Mouse (Mus musculus): ENCODE measurements around the gene Pde12.
A peak's percentile ranks its signal among the peaks of the same experiment; 100 is the strongest.

Pde12 gene

DNA sequence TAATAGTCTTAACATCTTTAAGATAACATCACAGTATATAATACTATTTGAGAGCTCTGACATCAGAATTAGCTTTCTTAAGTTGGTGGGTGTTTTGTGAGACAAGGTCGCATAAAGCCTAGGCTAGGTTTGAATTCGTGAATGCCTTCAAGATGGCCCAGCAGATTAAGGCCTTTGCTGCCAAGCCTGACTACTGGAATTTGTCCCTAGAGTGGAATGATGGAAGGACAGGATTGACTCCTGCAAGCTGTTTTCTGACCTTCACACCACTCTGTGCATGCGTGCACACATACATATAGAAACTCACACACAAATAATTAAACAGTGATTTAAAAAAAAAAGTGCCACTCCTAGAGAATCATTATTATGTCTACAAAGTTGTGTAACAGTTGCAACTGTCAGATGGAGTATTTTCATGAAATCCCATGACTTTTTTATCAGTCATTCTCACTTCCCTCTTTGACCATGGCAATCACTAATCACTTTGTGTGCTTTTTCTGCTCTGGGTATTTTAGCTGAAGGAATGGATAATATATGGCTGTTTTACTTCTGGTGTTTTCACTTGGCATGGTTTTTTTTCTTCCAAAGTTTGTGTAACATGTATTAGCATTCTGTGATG, 26.6 kb downstream of the Pde12 start:
- DNase-seq = no peak

DNA sequence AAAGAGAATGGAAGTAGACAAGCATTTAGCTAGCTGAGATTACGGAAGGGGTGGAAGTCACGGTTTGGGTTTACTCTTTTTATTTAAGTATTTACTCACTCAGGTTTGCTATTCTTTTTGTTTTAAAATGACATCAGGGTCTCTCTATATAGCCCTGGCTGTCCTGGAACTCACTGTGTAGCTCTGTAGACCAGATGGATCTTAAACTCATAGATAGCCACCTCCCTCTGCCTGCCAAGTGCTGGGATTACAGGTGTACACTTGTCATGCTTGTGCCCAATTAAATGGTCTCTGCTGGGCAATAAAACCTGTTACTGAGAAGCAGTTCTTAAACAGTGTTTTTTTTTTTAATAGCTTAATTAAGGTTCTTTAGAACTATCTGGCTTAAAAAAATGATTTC, 29.7 kb downstream of the Pde12 start:
- peak; percentile 20 to 30 for DNase-seq

- DNase-seq = no peak
Observed at GRCm38 (mm10) chr14:26639251-26639650, 30.4 kb downstream of the Pde12 start.

DNA sequence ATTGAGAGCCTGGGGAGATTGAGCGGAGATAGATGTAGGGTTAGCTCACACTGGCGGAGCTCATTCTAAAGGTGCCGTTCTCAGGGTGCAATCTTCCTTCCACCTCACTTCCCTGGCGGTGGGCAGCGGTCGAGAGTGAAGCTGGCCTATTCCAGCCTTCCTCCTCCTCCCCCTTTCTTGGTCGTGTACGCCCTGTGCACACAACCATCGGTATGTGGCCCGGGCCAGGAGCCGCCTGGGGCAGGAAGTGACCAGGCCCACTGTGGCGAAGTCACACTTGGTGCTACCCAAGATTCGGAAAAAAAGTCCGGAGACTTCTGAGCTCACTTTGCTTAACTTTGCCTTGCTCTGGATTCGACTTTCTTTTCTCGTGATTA, 31.0 kb downstream of the Pde12 start:
- peak; percentile 65 to 85 for DNase-seq

GRCm38 (mm10) chr14:26637851-26638707, 31.6 kb downstream of the Pde12 start, which contains the start of gene Arf4:
TSS of gene Arf4 (plus strand) at chr14:26638074.
- peak; percentile 97 to 100 for DNase-seq

GRCm38 (mm10) chr14:26637025-26637850, 32.4 kb downstream of the Pde12 start:
- peak; percentile 63 to 71 for DNase-seq

- no peak for DNase-seq
Observed at GRCm38 (mm10) chr14:26626605-26627140, 43.0 kb downstream of the Pde12 start.

DNA sequence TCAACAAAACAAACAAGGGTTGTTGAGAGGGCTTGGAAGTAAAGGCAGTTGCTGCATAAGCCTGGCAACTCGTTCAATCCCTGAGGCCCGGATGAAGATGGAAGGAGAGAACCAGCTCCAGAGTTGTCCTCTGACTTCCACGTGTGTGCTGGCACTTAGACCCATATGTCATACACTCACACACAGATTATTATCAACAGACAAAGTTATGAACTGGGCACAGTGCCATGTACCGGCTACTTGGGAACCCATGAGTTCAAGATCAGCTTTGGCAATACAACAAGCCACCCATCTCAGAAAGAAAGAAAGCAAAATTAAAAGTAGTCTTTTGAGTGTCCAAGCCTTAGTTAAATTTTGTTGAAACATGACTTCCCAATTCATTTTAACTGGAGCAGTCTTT, 44.4 kb downstream of the Pde12 start:
- no peak for DNase-seq

DNA sequence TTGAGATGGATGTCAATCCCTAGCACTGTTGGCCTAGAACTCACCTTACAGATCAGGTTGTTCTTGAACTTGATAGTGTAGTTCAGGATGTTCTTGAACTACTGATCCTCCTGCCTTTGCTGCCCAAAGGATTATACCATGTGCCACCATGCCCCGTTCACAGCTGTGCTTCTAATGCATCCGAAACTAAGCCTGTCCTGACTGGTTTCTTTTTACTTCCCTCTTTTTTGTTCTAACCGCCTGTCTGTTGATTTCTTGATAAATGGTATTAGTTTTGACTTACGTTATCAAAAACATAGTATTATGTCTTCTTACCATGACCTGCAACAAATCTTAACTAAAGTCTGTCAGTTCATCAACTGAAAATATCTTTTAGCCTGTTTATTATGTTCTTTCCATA, 59.0 kb downstream of the Pde12 start:
- DNase-seq = no peak
